Mouse (Mus musculus) MEL (cell line): ENCODE measurements around the gene Adamtsl4. TPM values are rescaled to one million over a fixed set of nuclear protein-coding genes. Genes with fewer than 3 reads are reported as not detected.
"Not testable (repeated sequence)": the region's sequence is repeated elsewhere in the genome, so short reads cannot be mapped to it uniquely, and the experiment has no call there.

Experiments
- DNase-seq: peaks from one replicate; pipeline ENCODE4 v3.0.0; 2011; ENCODE audit warnings: low read depth, low spot score
- H3K27ac ChIP-seq: 2 replicates; pipeline ENCODE4 v1.5.1; 2012; ENCODE audit warnings: low read depth, mild to moderate bottlenecking, control low read depth, low read length, moderate library complexity; ENCODE audit not compliant: control insufficient read depth
- H3K27me3 ChIP-seq, 2 experiments: fragments of 150-350 bp in 1 of 2; sonication (generic) in 1 of 2; 2 replicates each; pipeline ENCODE4 v1.6.1; 2012; ENCODE audit warnings: low read length in 2 of 2, mild to moderate bottlenecking in 2 of 2, improper control_type of control experiment in 1 of 2, moderate library complexity in 1 of 2; ENCODE audit not compliant: insufficient read depth in 2 of 2, control insufficient read depth in 1 of 2
- H3K36me3 ChIP-seq, 2 experiments: 2 replicates each; pipeline ENCODE4 v1.6.1; 2012 to 2014; ENCODE audit warnings: low read length in 2 of 2, improper control_type of control experiment in 1 of 2, inconsistent platforms in 1 of 2, mild to moderate bottlenecking in 1 of 2; ENCODE audit not compliant: insufficient read depth in 2 of 2, control insufficient read depth in 1 of 2
- H3K4me1 ChIP-seq, 2 experiments: fragments of 150-350 bp in 1 of 2; sonication (generic) in 1 of 2; 2 replicates each; pipeline ENCODE4 v1.6.1; 2012; ENCODE audit warnings: low read length in 2 of 2, improper control_type of control experiment in 1 of 2, mild to moderate bottlenecking in 1 of 2; ENCODE audit not compliant: insufficient read depth in 2 of 2, control insufficient read depth in 1 of 2
- H3K4me3 ChIP-seq, 2 experiments: fragments of 150-350 bp in 1 of 2; sonication (generic) in 1 of 2; 2 replicates each; pipeline ENCODE4 v1.5.1; 2012; ENCODE audit warnings: low read depth in 2 of 2, low read length in 2 of 2, mild to moderate bottlenecking in 2 of 2, moderate library complexity in 2 of 2, control low read depth in 1 of 2, improper control_type of control experiment in 1 of 2; ENCODE audit not compliant: control insufficient read depth in 1 of 2, insufficient read depth in 1 of 2
- H3K79me2 ChIP-seq: 2 replicates; pipeline ENCODE4 v1.6.1; 2012; ENCODE audit warnings: mild to moderate bottlenecking, low read length, moderate library complexity; ENCODE audit not compliant: control insufficient read depth, poor library complexity, insufficient read depth
- H3K9ac ChIP-seq: 2 replicates; pipeline ENCODE4 v1.6.1; 2012; ENCODE audit warnings: low read depth, mild to moderate bottlenecking, control low read depth, low read length, moderate library complexity; ENCODE audit not compliant: control insufficient read depth, poor library complexity, severe bottlenecking
- H3K9me3 ChIP-seq: fragments of 150-350 bp; sonication (generic); replicated peaks from 2 replicates; pipeline ENCODE4 v1.6.1; 2012; ENCODE audit warnings: mild to moderate bottlenecking, low read length, improper control_type of control experiment, moderate library complexity; ENCODE audit not compliant: insufficient read depth
- CHD2 ChIP-seq: IDR thresholded peaks from 2 replicates; pipeline ENCODE4 v1.6.1; 2011; ENCODE audit warnings: low read length, improper control_type of control experiment
- E2F4 ChIP-seq: IDR thresholded peaks from 2 replicates; pipeline ENCODE4 v1.6.1; 2011; ENCODE audit warnings: low read depth, low read length, improper control_type of control experiment, borderline replicate concordance
- GABPA ChIP-seq: IDR thresholded peaks from 2 replicates; pipeline ENCODE4 v1.6.1; 2012; ENCODE audit warnings: low read depth, mild to moderate bottlenecking, inconsistent platforms, low read length, improper control_type of control experiment, moderate library complexity
- HCFC1 ChIP-seq: IDR thresholded peaks from 2 replicates; pipeline ENCODE4 v1.6.1; 2012; ENCODE audit warnings: low read depth, mild to moderate bottlenecking, inconsistent platforms, low read length, improper control_type of control experiment, moderate library complexity
- JUND ChIP-seq: IDR thresholded peaks from 2 replicates; pipeline ENCODE4 v1.6.1; 2011; ENCODE audit warnings: low read depth, mild to moderate bottlenecking, improper control_type of control experiment, low read length
- KAT2A ChIP-seq: conservative IDR thresholded peaks from 2 replicates; pipeline ENCODE4 v1.6.1; 2012; ENCODE audit warnings: low read depth, low read length, improper control_type of control experiment, inconsistent platforms
- MAFK ChIP-seq: IDR thresholded peaks from 2 replicates; pipeline ENCODE4 v1.6.1; 2011; ENCODE audit warnings: low read depth, mild to moderate bottlenecking, low read length, improper control_type of control experiment, borderline replicate concordance
- MAZ ChIP-seq: IDR thresholded peaks from 2 replicates; pipeline ENCODE4 v1.6.1; 2012; ENCODE audit warnings: low read depth, mild to moderate bottlenecking, inconsistent platforms, low read length, improper control_type of control experiment
- MEF2A ChIP-seq: IDR thresholded peaks from 2 replicates; pipeline ENCODE4 v1.6.1; 2014; ENCODE audit warnings: low read depth, mild to moderate bottlenecking, inconsistent platforms, low read length, improper control_type of control experiment; ENCODE audit not compliant: poor library complexity, insufficient replicate concordance, severe bottlenecking; ENCODE audit errors: extremely low read depth
- MYC ChIP-seq: IDR thresholded peaks from 2 replicates; pipeline ENCODE4 v1.6.1; 2011; ENCODE audit warnings: low read depth, mild to moderate bottlenecking, low read length, improper control_type of control experiment, moderate library complexity
- POLR2A ChIP-seq, 2 experiments: IDR thresholded peaks; 2 replicates each; pipeline ENCODE4 v1.6.1; 2011 to 2012; ENCODE audit warnings: low read length in 2 of 2, mild to moderate bottlenecking in 2 of 2, control low read depth in 1 of 2, improper control_type of control experiment in 1 of 2, low read depth in 1 of 2, moderate library complexity in 1 of 2; ENCODE audit not compliant: control insufficient read depth in 1 of 2, insufficient read depth in 1 of 2, poor library complexity in 1 of 2
- RCOR1 ChIP-seq: IDR thresholded peaks from 2 replicates; pipeline ENCODE4 v1.6.1; 2012; ENCODE audit warnings: low read depth, mild to moderate bottlenecking, inconsistent platforms, low read length, improper control_type of control experiment
- SIN3A ChIP-seq: IDR thresholded peaks from 2 replicates; pipeline ENCODE4 v1.6.1; 2012; ENCODE audit warnings: low read length, improper control_type of control experiment, inconsistent platforms
- TAL1 ChIP-seq: IDR thresholded peaks from 2 replicates; pipeline ENCODE4 v1.6.1; 2012; ENCODE audit warnings: mild to moderate bottlenecking, inconsistent platforms, low read length, moderate library complexity, mixed read lengths
- UBTF ChIP-seq: IDR thresholded peaks from 2 replicates; pipeline ENCODE4 v1.6.1; 2012; ENCODE audit warnings: low read depth, mild to moderate bottlenecking, inconsistent platforms, low read length, improper control_type of control experiment, moderate library complexity, borderline replicate concordance; ENCODE audit not compliant: insufficient read depth
- USF1 ChIP-seq: IDR thresholded peaks from 2 replicates; pipeline ENCODE4 v1.6.1; 2014; ENCODE audit warnings: low read depth, mild to moderate bottlenecking, inconsistent platforms, low read length, improper control_type of control experiment, moderate library complexity
- USF2 ChIP-seq, 2 experiments: IDR thresholded peaks; 2 replicates each; pipeline ENCODE4 v1.6.1; 2011 to 2012; ENCODE audit warnings: improper control_type of control experiment in 2 of 2, low read length in 2 of 2, borderline replicate concordance in 1 of 2, inconsistent platforms in 1 of 2, low read depth in 1 of 2, mild to moderate bottlenecking in 1 of 2; ENCODE audit not compliant: insufficient read depth in 1 of 2
- ZMIZ1 ChIP-seq: IDR thresholded peaks from 2 replicates; pipeline ENCODE4 v1.6.1; 2012; ENCODE audit warnings: low read depth, mild to moderate bottlenecking, inconsistent platforms, low read length, improper control_type of control experiment, moderate library complexity
- polyA plus RNA-seq, 2 experiments: library from polyadenylated mRNA; stranded (reverse) in 1 of 2; unstranded in 1 of 2; fragments of >175 nt in 1 of 2; fragments of >200 nt in 1 of 2; gene quantifications; 2 replicates each; pipeline versions ENCODE4 v1.2.1 to v1.2.4; 2012; ENCODE audit warnings: low replicate concordance in 2 of 2, low read depth in 1 of 2; ENCODE audit not compliant: insufficient read length in 2 of 2, insufficient read depth in 1 of 2, missing spikeins in 1 of 2
- total RNA-seq: library from RNA; depleted of rRNA; stranded (reverse); fragments of 300-350 nt; gene quantifications from 2 replicates; pipeline ENCODE4 v1.2.3, GENCODE M21; 2012

Adamtsl4 gene
- total and polyA plus RNA-seq, 3 experiments, result 0.27 to 0.88 TPM; not detected in 1

- H3K27me3 ChIP-seq, result no peaks in the 10 kb centered on the region
- TF ChIP-seq UBTF (no peak), JUND (no peak), KAT2A (no peak), CHD2 (no peak), MYC (no peak)
- no peak for DNase-seq
- peaks cover 22 to 32% of the 10 kb centered on the region in 2 experiments for H3K36me3 ChIP-seq
- no peak overlapping the region for H3K9ac ChIP-seq
- H3K27ac ChIP-seq, result no peak overlapping the region
- H3K9me3 ChIP-seq, result no peaks in the 10 kb centered on the region
- peaks cover 17 to 24% of the 10 kb centered on the region in 2 experiments for H3K4me1 ChIP-seq
- no peak overlapping the region for H3K4me3 ChIP-seq
- H3K79me2 ChIP-seq, result peaks cover 35% of the 10 kb centered on the region
These were observed 30.6 kb downstream of the Adamtsl4 start for GRCm38 (mm10) chr3:95657108-95657507.

- H3K36me3 ChIP-seq, result peaks cover 8 to 32% of the 10 kb centered on the region in 2 experiments
- no peak overlapping the region for H3K9ac ChIP-seq
- H3K27ac ChIP-seq, result no peak overlapping the region
- no peak for DNase-seq
- TF ChIP-seq MAFK (no peak), GABPA (no peak), POLR2A (IDR thresholded peaks at IDR 0.05; ENCODE audit: control insufficient read depth in 1 of 2, insufficient read depth in 1 of 2, low read depth in 1 of 2, low read length in 2 of 2, poor library complexity in 1 of 2) (no peak), JUND (no peak), E2F4 (no peak), MAZ (no peak), HCFC1 (no peak), RCOR1 (no peak), MEF2A (no peak), USF1 (no peak), SIN3A (no peak), USF2 (IDR thresholded peaks at IDR 0.05; ENCODE audit: borderline replicate concordance in 1 of 2, insufficient read depth in 1 of 2, low read depth in 1 of 2, low read length in 2 of 2) (no peak), KAT2A (no peak), UBTF (no peak), ZMIZ1 (no peak), TAL1 (no peak), MYC (no peak)
- no peak overlapping the region for H3K4me3 ChIP-seq
- peaks cover 19 to 31% of the 10 kb centered on the region in 2 experiments for H3K4me1 ChIP-seq
- no peaks in the 10 kb centered on the region for H3K27me3 ChIP-seq
- peaks cover 23% of the 10 kb centered on the region for H3K79me2 ChIP-seq
- H3K9me3 ChIP-seq, result no peaks in the 10 kb centered on the region
These were observed 32.3 kb downstream of the Adamtsl4 start for GRCm38 (mm10) chr3:95655437-95655836.

- DNase-seq, H3K27me3 ChIP-seq, H3K4me3 ChIP-seq, H3K27ac ChIP-seq, H3K9me3 ChIP-seq, H3K9ac ChIP-seq: not testable (repeated sequence)
- Histone ChIP-seq H3K4me1 (peaks cover 19 to 39% of the 10 kb centered on the region in 2 experiments), H3K36me3 (peaks cover 0 to 38% of the 10 kb centered on the region in 2 experiments; a peak in 2 of 4 replicates), H3K79me2 (peaks cover 12% of the 10 kb centered on the region)
These were observed 33.3 kb downstream of the Adamtsl4 start for GRCm38 (mm10) chr3:95654371-95654770.
